Mouse (Mus musculus) liver, embryonic 16.5 days (tissue): ENCODE results near the gene Prdm10. TPM values are rescaled to one million over a fixed set of nuclear protein-coding genes. Genes with fewer than 3 reads are reported as not detected.
A peak's percentile ranks its signal among the peaks of the same experiment; 100 is the strongest.

Experiments used
- ATAC-seq: fragments of 200-750 bp; cut with Nextera tagmentation; 2 replicates; pipeline ENCODE4 v1.8.0; 2017; ENCODE audit warnings: low read depth, mild to moderate bottlenecking, moderate number of reproducible peaks, moderate library complexity
- H3K27ac ChIP-seq: fragments of 300-500 bp; sonication (generic); 2 replicates; pipeline ENCODE4 v1.5.1; 2014; ENCODE audit warnings: mild to moderate bottlenecking, low read length
- H3K27me3 ChIP-seq: fragments of 300-500 bp; sonication (generic); 2 replicates; pipeline ENCODE4 v1.6.1; 2014; ENCODE audit warnings: low read depth, low read length, mixed read lengths; ENCODE audit not compliant: control insufficient read depth, insufficient read depth
- H3K36me3 ChIP-seq: fragments of 300-500 bp; sonication (generic); 2 replicates; pipeline ENCODE4 v1.6.1; 2014; ENCODE audit warnings: mild to moderate bottlenecking; ENCODE audit not compliant: control insufficient read depth, insufficient read depth
- H3K4me1 ChIP-seq: fragments of 300-500 bp; sonication (generic); 2 replicates; pipeline ENCODE4 v1.6.1; 2014; ENCODE audit warnings: low read depth, low read length, mixed read lengths; ENCODE audit not compliant: control insufficient read depth
- H3K4me2 ChIP-seq: fragments of 300-500 bp; sonication (generic); 2 replicates; pipeline ENCODE4 v1.6.1; 2014; ENCODE audit warnings: low read depth, low read length, mixed read lengths
- H3K4me3 ChIP-seq: fragments of 300-500 bp; sonication (generic); 2 replicates; pipeline ENCODE4 v1.5.1; 2014; ENCODE audit warnings: low read depth, mild to moderate bottlenecking, low read length
- H3K9ac ChIP-seq: fragments of 300-500 bp; sonication (generic); 2 replicates; pipeline ENCODE4 v1.6.1; 2014; ENCODE audit warnings: low read depth, low read length
- H3K9me3 ChIP-seq: fragments of 300-500 bp; sonication (generic); replicated peaks from 2 replicates; pipeline ENCODE4 v1.6.1; 2016; ENCODE audit warnings: low read length; ENCODE audit not compliant: control insufficient read depth
- WGBS: fragments of 180-500 bp; shearing (Covaris S2); extraction: QIAGEN DNeasy Blood & Tissue Kit; methylation state at CpG from one replicate; pipeline ENCODE4 v1.1.7; 2014; ENCODE audit not compliant: insufficient replicate concordance; 5-methylcytosine and 5-hydroxymethylcytosine counted together
- polyA plus RNA-seq: library from polyadenylated mRNA; unstranded; fragments of >200 nt; fragmentation: Nextera tagmentation; extraction: Ambion mirVana; gene quantifications from 2 replicates; pipeline ENCODE4 v1.2.1, GENCODE M21; 2015

The Prdm10 gene
- polyA plus RNA-seq, 1 experiment from 2014 or later = 3.1 TPM

- no peaks in the 10 kb centered on the region for H3K36me3 ChIP-seq
- no peak for ATAC-seq
- no peak overlapping the region for H3K9ac ChIP-seq
- no peaks in the 10 kb centered on the region for H3K27me3 ChIP-seq
- H3K4me1 ChIP-seq = no peaks in the 10 kb centered on the region
- H3K4me2 ChIP-seq = no peak overlapping the region
- no peak overlapping the region for H3K4me3 ChIP-seq
- 71% methylated on average over 4 of the region's 4 CpGs for WGBS
- no peak overlapping the region for H3K27ac ChIP-seq
- no peaks in the 10 kb centered on the region for H3K9me3 ChIP-seq
These were observed 68.1 kb downstream of the Prdm10 start for GRCm38 (mm10) chr9:31348458-31348857.

GRCm38 (mm10) chr9:31348915-31349314 lies 68.6 kb downstream of the Prdm10 start:
- Histone ChIP-seq H3K9ac (no peak overlapping the region), H3K4me2 (no peak overlapping the region), H3K4me1 (no peaks in the 10 kb centered on the region), H3K9me3 (no peaks in the 10 kb centered on the region), H3K27ac (no peak overlapping the region), H3K27me3 (no peaks in the 10 kb centered on the region), H3K4me3 (no peak overlapping the region), H3K36me3 (no peaks in the 10 kb centered on the region)
- 68% methylated on average over 11 of the region's 11 CpGs for WGBS
- peak; percentile 19; the same call in 1 of the 2 replicates for ATAC-seq

GRCm38 (mm10) chr9:31352716-31353115 lies 72.4 kb downstream of the Prdm10 start:
- WGBS = 46% methylated on average over 2 of the region's 2 CpGs
- peaks cover 6% of the 10 kb centered on the region; the same call in 1 of the 2 replicates for H3K36me3 ChIP-seq

GRCm38 (mm10) chr9:31353518-31353917 lies 73.2 kb downstream of the Prdm10 start:
- Histone ChIP-seq H3K36me3 (peaks cover 6% of the 10 kb centered on the region; the same call in 1 of the 2 replicates), H3K9me3 (no peaks in the 10 kb centered on the region), H3K4me3 (no peak overlapping the region), H3K27ac (peak overlapping the region; percentile 12; the same call in 1 of the 2 replicates), H3K4me2 (no peak overlapping the region), H3K9ac (no peak overlapping the region), H3K27me3 (no peaks in the 10 kb centered on the region), H3K4me1 (no peaks in the 10 kb centered on the region)
- no peak for ATAC-seq
- WGBS = 71% methylated on average over 10 of the region's 10 CpGs

More at GRCm38 (mm10) chr9:31352716-31353115, 72.4 kb downstream of the Prdm10 start:
- no peak for ATAC-seq
- Histone ChIP-seq H3K27me3 (no peaks in the 10 kb centered on the region), H3K4me1 (no peaks in the 10 kb centered on the region), H3K4me2 (no peak overlapping the region), H3K27ac (no peak overlapping the region), H3K4me3 (no peak overlapping the region), H3K9me3 (no peaks in the 10 kb centered on the region), H3K9ac (no peak overlapping the region)

- Histone ChIP-seq H3K27me3 (no peaks in the 10 kb centered on the region), H3K4me1 (no peaks in the 10 kb centered on the region), H3K9ac (no peak overlapping the region), H3K4me3 (no peak overlapping the region), H3K4me2 (no peak overlapping the region), H3K36me3 (peaks cover 6% of the 10 kb centered on the region), H3K27ac (peak overlapping the region; percentile 21; the same call in 1 of the 2 replicates), H3K9me3 (no peaks in the 10 kb centered on the region)
- ATAC-seq = peak; percentile 85
- WGBS = 70% methylated on average over 7 of the region's 7 CpGs
These were observed 73.7 kb downstream of the Prdm10 start for GRCm38 (mm10) chr9:31354051-31354450.

- Histone ChIP-seq H3K4me3 (no peak overlapping the region), H3K9ac (no peak overlapping the region), H3K27me3 (no peaks in the 10 kb centered on the region), H3K4me2 (no peak overlapping the region), H3K36me3 (peaks cover 14% of the 10 kb centered on the region), H3K4me1 (no peaks in the 10 kb centered on the region; the same call in 1 of the 2 replicates), H3K9me3 (no peaks in the 10 kb centered on the region), H3K27ac (no peak overlapping the region)
- ATAC-seq = no peak
- 78% methylated on average over 9 of the region's 9 CpGs for WGBS
These were observed 83.6 kb downstream of the Prdm10 start for GRCm38 (mm10) chr9:31363698-31364609.

GRCm38 (mm10) chr9:31365086-31365485 lies 84.7 kb downstream of the Prdm10 start:
- Histone ChIP-seq H3K4me2 (no peak overlapping the region), H3K27ac (no peak overlapping the region), H3K4me1 (no peaks in the 10 kb centered on the region; the same call in 1 of the 2 replicates), H3K27me3 (no peaks in the 10 kb centered on the region), H3K36me3 (peaks cover 9% of the 10 kb centered on the region), H3K9me3 (no peaks in the 10 kb centered on the region), H3K4me3 (no peak overlapping the region), H3K9ac (no peak overlapping the region)
- ATAC-seq = 0 out of 2 replicates have a peak, but pooled peaks have one; percentile 37
- 72% methylated on average over 8 of the region's 8 CpGs for WGBS

GRCm38 (mm10) chr9:31371740-31372139 lies 91.4 kb downstream of the Prdm10 start:
- ATAC-seq = no peak
- no peak overlapping the region for H3K9ac ChIP-seq
- H3K4me3 ChIP-seq = no peak overlapping the region
- no peaks in the 10 kb centered on the region for H3K4me1 ChIP-seq
- WGBS = 82% methylated on average over 3 of the region's 3 CpGs
- peaks cover 4% of the 10 kb centered on the region for H3K36me3 ChIP-seq
- H3K9me3 ChIP-seq = no peaks in the 10 kb centered on the region
- H3K4me2 ChIP-seq = no peak overlapping the region
- no peak overlapping the region for H3K27ac ChIP-seq
- no peaks in the 10 kb centered on the region for H3K27me3 ChIP-seq

GRCm38 (mm10) chr9:31376661-31377060 lies 96.3 kb downstream of the Prdm10 start:
- Histone ChIP-seq H3K4me2 (no peak overlapping the region), H3K9me3 (no peaks in the 10 kb centered on the region), H3K4me1 (no peaks in the 10 kb centered on the region), H3K36me3 (peaks cover 1% of the 10 kb centered on the region), H3K4me3 (no peak overlapping the region), H3K27me3 (no peaks in the 10 kb centered on the region), H3K9ac (no peak overlapping the region), H3K27ac (no peak overlapping the region)
- no peak for ATAC-seq
